Mouse (Mus musculus) gastrocnemius, adult 2 months (tissue): ENCODE measurements around the gene Olfr904. TPM values are rescaled to one million over a fixed set of nuclear protein-coding genes. Genes with fewer than 3 reads are reported as not detected.
"Not testable (repeated sequence)": the region's sequence is repeated elsewhere in the genome, so short reads cannot be mapped to it uniquely, and the experiment has no call there.

Experiments
- DNase-seq: peaks from one replicate; pipeline ENCODE4 v3.0.0; 2022
- H3K27ac ChIP-seq: fragments of 200-600 bp; 2 replicates; pipeline ENCODE4 v1.8.1; 2022; ENCODE audit warnings: mild to moderate bottlenecking
- H3K4me3 ChIP-seq: fragments of 200-600 bp; 2 replicates; pipeline ENCODE4 v1.8.1; 2022; ENCODE audit warnings: mild to moderate bottlenecking, moderate library complexity
- CTCF ChIP-seq: fragments of 200-600 bp; IDR thresholded peaks from 2 replicates; pipeline ENCODE4 v1.8.1; 2022; ENCODE audit warnings: antibody characterized with exemption, mild to moderate bottlenecking, moderate library complexity
- intact Hi-C: fragments of 180-260 bp; cut with DNase I; formaldehyde crosslinking; loops from one replicate; pipeline ENCODE4 v1.15.1; 2025
- long read RNA-seq, 2 experiments: library from polyadenylated mRNA; stranded (forward); transcript quantifications; one replicate each; pipeline ENCODE4 v2.0.0; 2021
- total RNA-seq, 2 experiments: library from RNA; stranded (reverse); gene quantifications; 2 replicates each; pipeline ENCODE4 v1.2.3; 2021

The Olfr904 gene
- not detected for total RNA-seq
- long read RNA-seq, experiment 1: 0 reads
- long read RNA-seq, experiment 2: 0 reads

DNA sequence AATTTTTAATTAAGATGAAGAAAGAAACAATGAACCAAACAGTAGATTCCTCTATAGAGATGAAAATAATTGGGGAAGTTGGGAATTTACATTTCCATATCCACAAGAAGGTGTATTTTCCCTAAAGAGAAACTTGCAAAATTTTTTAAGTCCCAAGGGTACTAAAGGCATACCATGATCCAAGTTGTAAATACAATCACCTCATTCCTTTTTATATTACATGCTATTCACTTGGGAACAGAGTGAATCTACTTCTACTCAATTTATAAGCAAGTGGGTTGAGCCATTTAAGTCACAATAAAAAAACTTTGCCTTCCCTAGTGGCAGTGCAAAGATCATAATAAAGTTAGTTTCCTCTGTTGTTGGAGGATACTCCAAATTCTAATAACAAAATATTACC lies at the start of gene Olfr904:
TSS of gene Olfr904 (plus strand) at position 301 of the 400 bp plus-strand sequence.
- intact Hi-C loops: no loop called here
- TF ChIP-seq CTCF: no peak
- no peak for DNase-seq
- Histone ChIP-seq H3K27ac (no peak within 1 kb of the TSS), H3K4me3 (no peak within 1 kb of the TSS)

DNA sequence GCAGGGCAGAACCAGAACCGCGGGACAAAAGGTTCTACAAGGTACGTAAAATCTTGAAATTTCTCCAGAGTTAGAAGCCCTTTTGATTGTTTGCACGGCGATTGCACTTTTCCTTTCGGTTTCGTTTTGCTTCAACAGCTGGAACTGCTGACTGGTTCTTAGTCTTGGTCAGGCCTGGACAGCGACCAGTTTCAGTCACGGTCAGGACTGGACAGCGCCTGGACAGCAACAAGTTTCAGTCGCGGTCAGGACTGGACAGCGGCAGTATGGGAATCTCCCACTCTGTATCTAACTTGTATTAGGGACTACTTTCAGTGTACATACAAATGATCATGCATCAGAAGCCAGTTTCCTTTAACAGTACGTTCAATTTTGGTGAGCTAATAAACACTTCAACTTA lies 49.4 kb upstream of the Olfr904 start:
- H3K27ac ChIP-seq, H3K4me3 ChIP-seq, DNase-seq, intact Hi-C loops: not testable (repeated sequence)

DNA sequence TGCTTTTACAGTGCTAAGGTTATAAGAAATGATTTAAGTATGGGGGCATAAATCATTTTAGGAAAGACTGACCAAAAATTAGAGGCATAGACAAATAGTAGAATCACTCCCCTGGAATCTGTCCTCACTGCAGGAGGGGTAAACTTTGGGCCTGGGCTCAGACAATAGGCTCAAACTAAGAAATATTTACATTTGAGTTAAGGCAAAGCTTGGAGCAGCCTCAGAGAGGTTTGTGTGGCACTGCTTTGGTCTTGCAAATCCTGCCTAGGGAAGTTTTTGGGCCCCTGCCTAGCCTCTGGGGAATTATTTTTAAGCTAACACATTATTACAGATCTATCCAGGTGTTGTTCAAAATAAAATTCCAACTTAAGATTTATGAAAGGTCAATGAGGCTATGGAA lies 39.1 kb upstream of the Olfr904 start:
- no peak for TF ChIP-seq CTCF
- no peak for DNase-seq
- no peak overlapping the region for H3K27ac ChIP-seq
- no peak overlapping the region for H3K4me3 ChIP-seq
- intact Hi-C loops: no loop called here

DNA sequence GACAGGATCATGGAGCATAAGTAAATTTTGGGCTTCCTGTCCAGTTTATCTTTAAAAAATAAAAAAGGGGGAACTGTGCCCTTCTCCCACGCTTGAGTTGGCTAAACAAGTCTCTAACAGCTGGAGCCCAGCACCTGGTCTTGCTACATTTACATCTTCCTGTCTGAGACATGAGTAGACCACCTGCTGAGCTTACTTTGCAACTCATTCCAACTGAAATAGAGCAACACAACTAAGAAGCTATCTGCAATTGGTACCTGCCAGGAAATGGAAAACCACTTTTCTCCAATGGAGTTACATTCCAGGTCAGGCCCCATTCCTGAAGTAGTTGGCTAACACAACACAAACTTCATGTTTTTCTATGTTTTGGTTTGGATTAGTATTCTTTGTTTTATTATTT lies 35.9 kb upstream of the Olfr904 start:
- Histone ChIP-seq H3K27ac (no peak overlapping the region), H3K4me3 (no peak overlapping the region)
- no peak for DNase-seq
- no peak for TF ChIP-seq CTCF
- intact Hi-C loops: no loop called here

DNA sequence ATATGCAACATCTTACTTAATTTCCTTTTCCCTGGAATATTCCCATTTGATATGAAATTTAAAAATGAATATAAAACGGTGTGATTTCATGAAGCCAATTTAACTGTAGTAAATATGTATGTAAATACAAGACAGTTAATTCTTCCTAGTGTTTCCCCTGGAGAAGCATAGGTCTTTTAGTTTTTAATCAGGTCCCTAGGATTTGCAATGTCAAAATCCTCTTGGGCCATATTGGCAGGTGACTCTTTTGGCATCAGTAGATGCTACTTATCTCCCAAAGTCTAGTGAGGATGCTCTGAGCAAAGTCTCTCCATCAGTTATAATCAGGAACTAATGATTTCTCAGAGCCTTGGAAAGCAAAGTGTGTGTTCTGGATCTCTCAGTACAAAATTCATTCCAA lies 33.8 kb upstream of the Olfr904 start, which contains the start of gene Olfr901:
TSS of gene Olfr901 (plus strand) at position 301 of the 400 bp plus-strand sequence.
- intact Hi-C loops: no loop called here
- DNase-seq: no peak

DNA sequence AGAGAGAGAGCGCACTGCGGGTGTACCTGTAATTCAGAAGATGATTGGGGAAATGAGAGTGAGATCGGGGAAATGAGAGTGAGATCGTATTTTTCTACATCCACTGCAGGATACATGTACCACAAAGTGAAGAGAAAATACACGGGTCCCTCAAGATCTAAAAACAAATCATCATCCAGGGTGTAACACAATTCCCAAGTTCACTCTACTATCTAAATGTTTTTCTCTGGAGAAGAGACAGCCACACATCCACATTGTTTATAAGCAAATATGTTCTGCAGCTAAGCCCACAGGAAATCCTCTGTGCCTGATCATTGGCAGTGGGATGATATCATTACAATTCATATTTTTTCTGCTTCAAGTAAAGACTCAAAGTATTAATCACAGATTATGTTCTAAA lies 15.6 kb upstream of the Olfr904 start, which contains the start of gene Olfr902:
TSS of gene Olfr902 (plus strand) at position 301 of the 400 bp plus-strand sequence.
- no peak within 1 kb of the TSS for H3K27ac ChIP-seq
- intact Hi-C loops: no loop called here
- H3K4me3 ChIP-seq: no peak within 1 kb of the TSS
- no peak for DNase-seq
- TF ChIP-seq CTCF: no peak

More for the DNA sequence above, 33.8 kb upstream of the Olfr904 start, which contains the start of gene Olfr901:
- no peak within 1 kb of the TSS for H3K27ac ChIP-seq
- H3K4me3 ChIP-seq: no peak within 1 kb of the TSS
- TF ChIP-seq CTCF: no peak

DNA sequence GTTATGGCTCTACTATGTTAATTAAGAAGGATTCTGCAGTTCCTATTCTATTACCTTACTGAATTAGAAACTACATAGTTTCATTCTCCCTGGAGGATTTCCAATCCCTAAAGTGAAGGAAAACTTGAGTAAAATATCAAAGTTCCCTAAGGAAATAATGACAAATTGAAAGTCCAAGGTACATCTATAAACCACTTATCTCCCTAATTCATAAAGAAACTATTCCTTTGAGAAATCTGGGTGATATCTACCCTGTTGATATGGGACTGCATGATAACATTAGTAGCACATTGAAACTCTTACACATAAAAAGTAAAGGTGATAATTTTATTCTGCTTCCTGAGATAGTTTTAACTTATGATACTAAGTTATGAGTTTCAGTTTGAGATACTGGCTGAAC lies 7.9 kb downstream of the Olfr904 start, which contains the start of gene Olfr905:
TSS of gene Olfr905 (plus strand) at position 301 of the 400 bp plus-strand sequence.
- TF ChIP-seq CTCF: no peak
- intact Hi-C loops: no loop called here
- H3K4me3 ChIP-seq: no peak within 1 kb of the TSS
- no peak within 1 kb of the TSS for H3K27ac ChIP-seq
- no peak for DNase-seq

DNA sequence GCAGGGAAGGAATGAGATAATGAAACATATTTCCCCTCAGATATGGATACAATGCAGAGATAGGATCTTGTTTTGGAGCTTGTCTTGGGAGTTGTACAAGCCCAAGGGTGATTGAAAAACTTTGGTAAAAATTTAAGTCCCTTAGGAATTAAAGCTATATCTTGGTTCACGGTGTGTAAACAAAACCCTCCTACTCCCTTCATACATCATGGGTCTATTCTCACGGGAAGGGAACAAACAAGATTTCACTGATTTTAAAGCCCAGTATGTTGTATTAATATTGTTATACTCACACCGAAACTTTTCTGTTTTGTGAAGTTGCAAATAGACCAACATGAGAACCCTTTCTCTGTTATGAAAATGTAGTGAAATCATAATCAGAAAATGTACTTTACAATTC lies 23.8 kb downstream of the Olfr904 start, which contains the start of gene Olfr906:
TSS of gene Olfr906 (plus strand) at position 301 of the 400 bp plus-strand sequence.
- no peak for TF ChIP-seq CTCF
- no peak within 1 kb of the TSS for H3K27ac ChIP-seq
- DNase-seq: no peak
- intact Hi-C loops: no loop called here
- H3K4me3 ChIP-seq: no peak within 1 kb of the TSS

DNA sequence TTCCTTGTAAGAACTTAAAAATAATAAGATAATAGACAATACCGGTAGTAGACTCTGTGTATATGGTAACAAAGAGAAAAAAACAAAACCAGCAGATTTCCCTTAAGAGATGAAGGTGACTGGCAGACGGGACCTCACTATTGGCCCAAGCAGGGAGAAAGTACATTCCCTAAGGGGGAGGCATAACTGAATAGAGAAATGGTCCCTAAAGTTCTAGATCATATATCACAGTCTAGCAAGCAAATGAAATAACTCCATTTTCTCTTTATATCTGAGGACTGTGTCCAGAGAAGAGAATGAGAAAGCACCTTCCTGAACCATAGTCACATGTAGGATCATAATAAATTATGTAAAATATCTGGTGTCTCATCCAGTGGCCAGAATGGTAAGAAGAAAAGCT lies 32.6 kb downstream of the Olfr904 start, which contains the start of gene Olfr907:
TSS of gene Olfr907 (plus strand) at position 301 of the 400 bp plus-strand sequence.
- DNase-seq: no peak
- no peak for TF ChIP-seq CTCF
- H3K27ac ChIP-seq: no peak within 1 kb of the TSS
- intact Hi-C loops: no loop called here
- no peak within 1 kb of the TSS for H3K4me3 ChIP-seq

DNA sequence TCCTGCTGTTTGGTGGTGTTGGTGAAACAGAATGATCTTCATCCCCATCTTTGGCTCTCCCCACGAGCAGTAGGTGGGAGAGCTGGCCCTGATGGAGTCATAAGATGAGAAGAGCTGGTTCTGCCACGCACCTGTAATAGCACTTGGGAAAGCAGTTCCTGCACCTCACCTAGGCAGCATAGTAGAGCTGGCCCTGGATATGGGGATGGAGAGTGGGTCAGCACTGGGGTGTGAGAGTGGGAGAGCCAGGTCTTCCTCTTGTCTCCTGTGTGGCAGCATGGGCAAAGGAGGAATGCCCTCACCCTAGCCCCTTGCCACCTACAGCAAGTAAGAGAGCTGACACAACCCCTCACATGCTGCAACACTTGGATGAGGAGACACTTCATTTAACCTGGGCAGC lies 49.4 kb downstream of the Olfr904 start:
- H3K4me3 ChIP-seq: no peak overlapping the region
- intact Hi-C loops: no loop called here
- DNase-seq: no peak
- H3K27ac ChIP-seq: no peak overlapping the region
- TF ChIP-seq CTCF: no peak

Other genes starting within 250 kb of the Olfr904 start
- not detected for gene Olfr894, start 245.1 kb upstream of the Olfr904 start, total RNA-seq
- not detected for gene Olfr143, start 210.4 kb upstream of the Olfr904 start, total RNA-seq
- gene Olfr895, start 195.3 kb upstream of the Olfr904 start, total RNA-seq: not detected
- not detected for gene Olfr896-ps1, start 172.0 kb upstream of the Olfr904 start, total RNA-seq
- not detected for gene Olfr25, start 134.1 kb upstream of the Olfr904 start, total RNA-seq
- gene Olfr898, start 114.7 kb upstream of the Olfr904 start, total RNA-seq: not detected
- not detected for gene Olfr250, start 96.2 kb upstream of the Olfr904 start, total RNA-seq
- gene Olfr251, start 86.1 kb upstream of the Olfr904 start, total RNA-seq: not detected
- gene Olfr147, start 61.4 kb upstream of the Olfr904 start, total RNA-seq: not detected
- not detected for gene Olfr901, start 33.7 kb upstream of the Olfr904 start, total RNA-seq
- gene Olfr902, start 15.5 kb upstream of the Olfr904 start, total RNA-seq: not detected
- not detected for gene Olfr905, start 8.0 kb downstream of the Olfr904 start, total RNA-seq
- gene Olfr906, start 23.9 kb downstream of the Olfr904 start, total RNA-seq: not detected
- not detected for gene Olfr907, start 32.7 kb downstream of the Olfr904 start, total RNA-seq
- not detected for gene Olfr911-ps1, start 58.4 kb downstream of the Olfr904 start, total RNA-seq
- not detected for gene Olfr910, start 74.7 kb downstream of the Olfr904 start, total RNA-seq
- not detected for gene Olfr912, start 117.0 kb downstream of the Olfr904 start, total RNA-seq
- not detected for gene Olfr913, start 129.6 kb downstream of the Olfr904 start, total RNA-seq
- not detected for gene Olfr914, start 142.0 kb downstream of the Olfr904 start, total RNA-seq
- not detected for gene Olfr916, start 196.7 kb downstream of the Olfr904 start, total RNA-seq
- not detected for gene Olfr917, start 202.7 kb downstream of the Olfr904 start, total RNA-seq
- not detected for gene Olfr918, start 211.5 kb downstream of the Olfr904 start, total RNA-seq
- not detected for gene Olfr919, start 240.5 kb downstream of the Olfr904 start, total RNA-seq